ENCODE assay signal across 8 mouse cellular contexts in genomic region chr13:95973368-95973958, GRCm38 (mm10).
A peak's percentile ranks its signal among the peaks of the same experiment; 100 is the strongest.
DNase-seq lines count a peak whose midpoint lies in the region; ATAC-seq and TF ChIP-seq lines count a peak whose summit lies in the region.

No protein-coding gene starts in this region.

- intact Hi-C loops in heart, postnatal 25 days (cut with DNase I), result no loop called here

- no peak for TF ChIP-seq EP300 in ES-Bruce4 (IDR thresholded peaks at IDR 0.05; ENCODE audit: insufficient read depth, low read depth, low read length)

- no peak overlapping the region for H3K9ac ChIP-seq in ES-Bruce4 (ENCODE audit: low read depth, poor library complexity, severe bottlenecking)
- H3K9ac ChIP-seq in forebrain, embryonic 13.5 days, result no peak overlapping the region

- H3K4me3 ChIP-seq in ES-Bruce4 (ENCODE audit: low read depth, low read length), result no peak overlapping the region
- no peak overlapping the region for H3K4me3 ChIP-seq in forebrain, embryonic 13.5 days

- no peak overlapping the region for H3K4me2 ChIP-seq in forebrain, embryonic 13.5 days

- TF ChIP-seq CTCF in ES-Bruce4 (IDR thresholded peaks at IDR 0.05; ENCODE audit: low read depth, low read length), result peak; percentile 94

- H3K27ac ChIP-seq in ES-Bruce4 (ENCODE audit: insufficient read depth, low read length), result no peak overlapping the region
- no peak overlapping the region for H3K27ac ChIP-seq in forebrain, embryonic 13.5 days

- H3K27me3 ChIP-seq in ES-Bruce4 (ENCODE audit: control insufficient read depth, insufficient read depth, low read length, poor library complexity, severe bottlenecking), result no peaks in the 10 kb centered on the region
- H3K27me3 ChIP-seq in forebrain, embryonic 13.5 days, result no peaks in the 10 kb centered on the region

- peak; percentile 30 for DNase-seq in heart, postnatal 25 days (ENCODE audit: low spot score)
- peak; percentile 73 to 92 for DNase-seq in kidney, postnatal 36 days
- peak; percentile 83 for DNase-seq in lung, postnatal 10 days
- DNase-seq in ovary, postnatal 36 days (ENCODE audit: low spot score), result peak; percentile 76
- DNase-seq in thymus, postnatal 36 days, result peak; percentile 71 to 75

- 53% methylated on average over 11 of the region's 11 CpGs for WGBS in forebrain, embryonic 13.5 days

- H3K36me3 ChIP-seq in ES-Bruce4 (ENCODE audit: control insufficient read depth, insufficient read depth, low read length, poor library complexity, severe bottlenecking), result no peaks in the 10 kb centered on the region
- H3K36me3 ChIP-seq in forebrain, embryonic 13.5 days (ENCODE audit: poor library complexity, severe bottlenecking), result no peaks in the 10 kb centered on the region

- no peaks in the 10 kb centered on the region for H3K9me3 ChIP-seq in ES-Bruce4 (replicated peaks; ENCODE audit: control insufficient read depth, insufficient read depth, low read length, poor library complexity, severe bottlenecking)
- no peaks in the 10 kb centered on the region for H3K9me3 ChIP-seq in forebrain, embryonic 13.5 days (replicated peaks)

- ATAC-seq in cerebellum, adult (ENCODE audit: insufficient number of reproducible peaks, low FRiP score, low TSS enrichment), result peak; percentile 91
- peak; percentile 76 for ATAC-seq in forebrain, embryonic 13.5 days

- no peaks in the 10 kb centered on the region for H3K4me1 ChIP-seq in ES-Bruce4 (ENCODE audit: control insufficient read depth, insufficient read depth, low read length)
- no peaks in the 10 kb centered on the region for H3K4me1 ChIP-seq in forebrain, embryonic 13.5 days

- no peak for TF ChIP-seq POLR2A in ES-Bruce4 (IDR thresholded peaks at IDR 0.05; ENCODE audit: insufficient read depth, low read length)

Comparison
In these comparisons a context has a peak if more than half of its experiments do, and no peak if none do; other contexts are left out.
1. DNase-seq: peak in every context shown above with its lines; median percentile 83 in lung, postnatal 10 days; 82 in kidney, postnatal 36 days; 76 in ovary, postnatal 36 days; 73 in thymus, postnatal 36 days; 30 in heart, postnatal 25 days.